Mouse (Mus musculus) layer of hippocampus, adult 9-11 months (tissue): Measurements from ENCODE around the gene Ppp4r2.
A peak's percentile ranks its signal among the peaks of the same experiment; 100 is the strongest.

Source experiments
- DNase-seq: peaks from one replicate; pipeline ENCODE4 v3.0.0; 2022

Ppp4r2 gene

DNA sequence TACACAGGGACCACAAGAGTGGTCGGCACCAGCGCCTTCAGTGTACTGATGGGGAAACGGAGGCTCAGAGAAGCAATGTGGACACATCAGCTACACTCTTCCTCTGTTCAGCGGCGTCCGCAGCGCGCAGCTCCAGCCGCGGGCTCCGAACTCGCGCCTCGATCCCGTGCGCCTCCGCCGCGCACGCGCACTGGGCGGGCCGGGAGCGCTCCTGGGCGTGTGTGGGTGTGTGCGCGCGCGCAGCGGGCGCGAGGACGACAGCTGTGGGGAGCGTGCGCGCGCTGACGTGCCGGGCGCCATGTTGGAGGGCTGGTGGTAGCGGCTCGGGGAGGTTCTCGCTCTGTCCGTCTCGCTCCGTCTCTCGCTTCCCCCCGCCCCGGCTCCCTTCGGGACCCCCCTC, at the start of gene Ppp4r2:
TSS of gene Ppp4r2 (plus strand) at position 268 of the 400 bp plus-strand sequence.
- DNase-seq, result peak; percentile 91

DNA sequence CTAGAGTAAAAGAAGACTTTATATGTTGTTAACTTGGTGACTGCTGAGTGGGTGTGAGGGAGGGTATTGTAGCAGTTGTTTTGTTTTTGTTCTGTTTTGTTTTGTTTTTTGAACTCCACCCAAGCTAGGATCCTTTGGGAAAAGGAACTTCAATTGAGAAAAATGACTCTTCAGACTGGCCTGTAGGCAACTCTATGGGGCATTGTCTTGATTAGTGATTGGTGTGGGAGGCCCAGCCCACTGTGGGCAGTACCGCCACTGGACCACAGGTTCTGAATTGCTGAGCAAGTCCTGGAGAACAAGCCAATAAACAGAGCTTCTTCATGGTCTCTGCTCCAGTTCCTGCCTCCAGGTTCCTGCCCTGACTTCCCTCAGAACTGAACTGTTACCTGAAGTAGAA, 45.7 kb upstream of the Ppp4r2 start:
- DNase-seq, result no peak

DNA sequence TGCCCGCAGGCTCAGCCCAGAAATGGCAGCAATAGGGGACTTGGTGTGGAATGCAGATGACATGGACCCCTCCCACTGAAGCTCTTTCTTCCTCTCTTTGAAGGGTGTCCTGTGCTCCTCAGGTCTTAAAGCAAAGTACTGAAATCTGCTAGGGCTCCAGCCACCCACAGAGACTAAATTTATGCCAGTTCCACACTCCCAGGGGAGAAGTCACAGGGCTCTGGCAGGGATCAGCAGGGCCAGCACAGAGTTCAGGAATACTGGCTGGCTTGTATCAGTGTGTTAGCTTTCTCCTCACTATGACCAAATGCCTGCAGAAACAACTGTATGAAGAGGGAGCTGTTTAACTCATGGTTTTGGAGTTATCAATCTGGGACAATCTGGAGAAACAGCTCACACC, 44.3 kb upstream of the Ppp4r2 start:
- DNase-seq, result no peak

DNA sequence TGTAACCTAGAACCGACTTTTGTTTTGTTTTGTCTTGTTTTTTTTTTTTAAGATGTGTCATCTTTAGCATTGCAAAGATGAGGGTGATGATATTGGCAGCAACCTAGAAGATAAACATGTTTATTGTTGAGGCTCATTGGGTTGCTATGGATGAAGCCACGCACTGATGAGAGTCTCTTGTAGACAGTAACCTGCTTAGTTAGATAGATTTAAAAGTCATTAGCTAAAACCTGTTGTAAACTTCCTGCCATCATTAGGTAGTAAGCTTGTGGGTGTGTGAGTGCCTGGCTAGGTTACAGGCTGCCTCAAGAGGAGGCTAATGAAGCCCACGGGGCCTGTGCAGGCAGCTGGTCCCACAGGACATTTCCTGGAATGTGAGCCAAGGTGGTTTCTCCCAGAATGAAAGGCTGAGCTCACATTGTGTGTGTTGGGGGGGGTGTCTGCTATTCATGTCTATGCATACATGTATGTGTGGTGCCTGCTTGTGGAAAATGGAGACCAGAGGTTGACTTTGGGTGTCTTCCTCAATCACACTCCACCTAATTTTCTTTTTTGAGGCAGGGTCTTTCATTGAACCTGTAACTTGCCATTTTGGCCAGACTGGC, 41.3 kb upstream of the Ppp4r2 start:
- DNase-seq, result no peak

DNA sequence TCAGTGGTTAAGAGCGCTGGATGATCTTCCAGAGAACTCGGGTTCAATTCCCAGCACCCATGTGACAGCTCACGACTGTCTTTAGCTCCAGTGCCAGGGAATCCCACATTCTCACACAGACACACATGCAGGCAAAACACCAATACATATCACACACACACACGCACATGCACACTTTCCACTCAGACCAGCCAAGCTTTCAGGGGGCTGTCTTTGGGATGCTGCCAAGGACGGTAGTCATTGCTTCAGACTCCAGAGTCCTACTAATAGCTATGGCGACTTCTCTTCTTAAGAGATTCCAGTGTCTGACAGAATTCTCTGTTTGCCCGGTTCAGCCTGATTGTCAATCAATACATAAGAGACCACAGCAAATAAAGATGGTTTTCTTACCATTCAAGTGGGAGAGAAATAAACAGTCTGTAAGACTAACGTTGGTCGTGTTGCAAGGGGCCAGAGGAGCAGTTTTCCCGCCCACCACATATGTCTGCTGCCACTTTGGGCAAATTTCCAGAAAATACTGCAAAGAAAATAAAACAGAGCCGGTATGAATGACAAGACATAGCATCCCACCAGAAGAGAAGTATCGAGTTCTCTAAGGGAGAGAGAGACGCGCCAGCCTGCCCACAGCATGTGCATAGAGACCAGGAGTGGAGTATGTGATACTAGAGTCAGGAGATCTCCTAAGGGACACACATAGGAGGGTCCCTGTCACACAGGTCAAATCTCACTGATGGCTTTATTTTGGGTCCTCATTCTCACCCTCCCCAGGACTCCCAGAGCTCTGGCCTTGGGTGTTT, 40.3 kb upstream of the Ppp4r2 start:
- DNase-seq, result no peak

DNA sequence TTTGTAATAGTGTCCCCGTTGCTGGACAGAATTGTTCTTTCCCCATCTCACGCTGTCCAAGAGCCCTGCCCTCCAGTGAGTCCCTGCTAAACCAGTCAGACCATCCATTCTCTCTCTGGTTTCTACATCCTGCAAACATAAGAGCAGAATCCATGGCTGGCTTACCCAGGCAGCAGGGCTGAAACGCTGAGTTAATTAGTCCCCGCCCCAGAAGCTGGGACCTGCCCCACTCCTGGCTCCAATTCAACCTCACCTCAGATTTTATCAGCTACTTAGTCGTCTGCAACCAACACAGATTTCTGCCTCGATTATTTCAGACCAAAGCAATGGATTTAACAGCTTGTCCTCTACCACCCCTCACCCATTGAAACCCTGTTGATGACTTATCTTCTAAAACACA, 37.6 kb upstream of the Ppp4r2 start:
- no peak for DNase-seq

DNA sequence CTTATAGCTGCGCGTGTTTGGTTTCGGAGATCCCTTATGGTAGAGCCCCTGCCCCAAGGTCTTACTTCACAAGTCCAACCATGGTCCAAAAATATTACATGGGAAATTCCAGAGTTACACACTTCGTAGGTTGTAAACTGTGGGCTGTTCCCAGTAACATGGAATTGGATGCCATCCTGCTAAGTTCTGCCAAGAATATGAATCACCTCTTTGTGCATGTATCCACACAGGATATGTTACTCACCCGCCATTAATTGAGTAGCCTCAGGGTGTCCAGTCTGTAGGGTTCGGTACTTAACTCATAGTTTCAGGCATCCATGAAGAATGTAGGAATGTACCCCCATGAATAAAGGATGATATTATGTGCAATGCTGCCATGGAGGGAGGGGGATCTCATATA, 34.1 kb upstream of the Ppp4r2 start:
- DNase-seq, result no peak

DNA sequence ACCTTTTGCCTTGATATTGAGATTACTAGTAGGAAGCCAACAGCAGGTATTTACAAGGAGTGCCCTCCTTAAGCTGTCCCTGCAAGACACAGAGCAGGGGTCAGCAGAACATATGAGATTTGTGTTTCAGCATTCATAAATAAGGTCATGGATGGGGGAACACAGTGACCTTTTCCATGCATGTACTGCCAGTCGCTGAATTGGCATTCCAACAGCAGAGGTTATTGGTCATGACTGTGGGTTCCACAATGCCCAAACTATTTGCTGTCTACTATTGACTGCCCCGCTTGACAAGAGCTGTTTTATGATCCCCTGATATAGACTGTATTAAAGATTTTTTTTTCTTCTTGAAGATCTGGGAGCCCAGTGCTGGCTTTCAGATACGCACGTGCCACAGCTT, 33.7 kb upstream of the Ppp4r2 start:
- no peak for DNase-seq

DNA sequence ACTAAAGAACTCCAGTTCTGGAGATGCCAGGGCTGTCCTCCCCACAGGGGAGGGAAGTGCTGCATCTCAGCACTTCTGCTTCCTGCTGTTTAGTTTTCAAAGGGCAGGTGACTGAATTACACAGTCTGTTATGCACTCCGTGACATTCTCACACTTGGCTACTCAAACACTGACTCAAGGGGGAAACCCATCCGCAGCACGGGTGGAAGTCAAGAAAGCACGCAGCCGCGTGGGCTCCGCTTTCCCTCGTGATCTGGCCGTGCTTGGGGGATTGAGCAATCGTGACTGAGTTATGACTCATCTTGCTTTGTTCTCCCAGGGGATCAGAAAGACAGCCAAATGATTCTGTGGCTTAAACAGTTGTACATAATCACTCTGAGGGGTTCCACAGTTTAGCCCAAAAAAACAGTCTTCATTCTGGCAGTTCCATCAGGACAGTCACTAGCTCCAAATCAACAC, 32.9 kb upstream of the Ppp4r2 start:
- DNase-seq, result peak; percentile 64

DNA sequence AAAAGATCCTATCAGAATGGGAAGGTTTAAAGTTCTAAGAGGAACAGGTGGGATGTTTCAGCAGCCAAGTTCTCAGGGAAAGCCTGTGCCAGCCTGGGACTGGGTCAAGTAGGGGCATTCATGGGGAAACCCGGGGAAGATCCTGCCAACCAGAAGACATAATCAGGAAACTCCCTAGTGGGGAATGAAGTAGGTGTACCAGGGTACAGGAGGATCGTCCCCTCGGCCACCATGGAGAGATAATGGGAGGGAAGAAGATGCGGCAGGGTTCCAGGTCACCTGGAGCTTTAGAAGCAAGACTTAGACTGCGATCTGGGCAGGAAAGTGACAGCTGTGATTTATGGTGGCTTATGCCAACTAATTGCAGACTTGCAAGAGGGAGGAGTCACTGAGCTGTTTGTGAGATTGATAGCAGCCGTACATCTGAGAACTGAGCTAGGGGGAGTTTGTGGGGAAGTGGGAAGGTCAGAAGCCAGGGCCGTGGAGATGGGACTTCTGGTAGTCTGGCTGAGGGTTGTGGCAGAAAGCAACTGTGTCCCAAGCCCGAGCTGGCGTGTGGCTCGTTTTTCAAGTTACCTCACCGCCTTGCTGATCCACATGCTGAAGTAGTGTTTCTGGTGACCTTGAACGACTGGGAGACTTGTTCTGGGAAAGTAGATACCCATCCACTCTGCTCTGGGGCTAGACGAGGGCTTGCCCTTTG, 30.9 kb upstream of the Ppp4r2 start:
- no peak for DNase-seq

DNA sequence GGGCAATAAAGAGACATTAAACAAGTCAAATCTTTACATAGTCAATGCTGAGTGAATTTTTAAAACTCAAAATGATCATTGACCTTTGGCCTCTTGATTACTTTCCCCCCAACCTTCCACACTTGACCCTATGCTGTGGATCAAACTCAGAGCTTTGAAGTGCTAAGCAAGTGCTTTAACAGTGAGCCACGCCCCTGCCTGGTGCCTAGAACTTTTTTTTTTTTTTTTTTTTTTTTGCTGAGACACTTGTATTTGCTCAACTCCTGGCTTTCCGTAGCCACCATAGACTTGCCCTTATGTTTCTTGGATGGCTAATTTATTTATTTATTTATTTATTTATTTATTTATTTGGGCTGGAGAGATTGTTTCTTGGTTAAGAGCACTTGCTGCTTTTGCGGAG, 30.2 kb upstream of the Ppp4r2 start:
- no peak for DNase-seq

DNA sequence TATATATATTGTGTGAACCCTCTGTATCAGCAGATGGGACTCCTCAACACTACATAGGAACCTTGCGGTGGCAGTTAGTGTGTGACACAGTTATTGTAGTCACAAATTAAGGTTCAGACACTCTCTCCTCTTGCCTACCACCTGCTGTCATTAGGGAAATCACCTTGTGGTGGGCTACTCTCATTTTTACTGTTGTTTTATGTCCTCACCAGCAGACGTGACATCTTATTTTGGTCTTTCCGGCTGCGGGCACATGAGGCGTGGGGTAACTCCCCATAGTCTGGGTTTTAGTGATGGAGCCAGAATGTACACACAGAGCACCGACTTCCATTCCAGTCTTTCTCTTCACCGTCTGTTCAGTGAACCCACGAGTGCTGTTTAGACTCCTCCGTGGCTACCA, 26.2 kb upstream of the Ppp4r2 start:
- no peak for DNase-seq

DNA sequence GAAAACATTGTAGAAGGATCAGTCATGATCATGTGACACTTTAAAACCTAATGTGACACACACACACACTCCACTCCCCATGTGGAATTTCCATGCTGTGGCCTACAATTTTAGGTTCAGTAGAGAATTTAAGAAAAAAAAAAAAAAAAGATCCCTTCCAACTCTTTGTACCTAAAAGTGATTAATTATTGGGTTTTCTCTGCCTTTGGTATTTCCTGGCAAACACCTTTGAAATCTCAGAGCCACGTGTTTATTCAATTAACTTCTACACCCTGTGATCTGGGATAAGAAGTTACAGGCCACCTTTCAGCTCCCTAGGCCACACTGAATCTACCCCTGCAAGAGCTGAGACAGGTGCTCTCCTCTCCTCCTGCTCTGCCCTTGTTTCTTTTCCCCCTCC, 25.7 kb upstream of the Ppp4r2 start:
- no peak for DNase-seq

DNA sequence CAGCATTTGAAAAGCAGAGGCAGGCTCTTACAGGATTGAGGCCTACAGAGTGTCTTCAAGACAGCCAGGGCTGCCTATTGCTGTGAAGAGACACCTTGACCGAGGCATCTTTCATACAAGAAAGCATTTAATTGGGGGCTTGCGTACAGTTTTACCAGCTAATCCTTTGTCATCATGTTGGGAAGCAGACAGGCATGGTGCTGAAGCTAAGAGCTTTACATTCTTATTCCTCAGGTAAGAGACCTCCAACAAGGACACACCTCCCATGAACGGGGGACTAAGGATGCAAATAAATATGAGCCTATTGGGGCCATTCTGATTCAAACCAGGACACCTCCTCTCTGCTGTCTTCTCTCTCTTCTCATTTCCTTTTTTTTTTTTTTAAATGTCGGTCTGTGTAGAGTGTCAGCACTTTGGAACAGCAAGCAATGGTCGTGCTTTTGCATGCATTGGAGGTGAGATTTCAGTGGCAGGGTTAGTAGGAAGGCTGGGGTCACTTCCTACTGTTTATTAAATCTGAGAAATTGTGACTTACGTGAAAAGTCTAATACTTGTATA, 25.1 kb upstream of the Ppp4r2 start:
- no peak for DNase-seq

DNA sequence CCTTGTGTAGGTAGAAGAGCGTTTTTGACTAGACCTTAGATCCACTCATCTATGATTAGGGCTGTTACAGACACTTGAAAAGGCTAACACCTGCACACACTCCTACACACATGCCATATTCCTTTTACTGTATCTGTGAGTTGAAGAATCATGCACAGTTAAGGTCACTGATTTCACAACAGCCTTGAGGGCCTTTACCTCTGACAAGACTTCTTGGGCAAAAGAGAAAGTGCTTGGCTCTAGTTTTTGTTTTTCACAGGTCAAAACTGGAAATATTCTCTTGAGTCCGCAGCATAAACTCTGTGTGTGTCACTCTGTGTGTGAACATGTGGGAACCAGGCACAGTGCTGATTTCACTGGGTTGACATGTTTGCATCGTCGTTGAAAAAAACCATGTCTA, 23.3 kb upstream of the Ppp4r2 start:
- DNase-seq, result no peak

DNA sequence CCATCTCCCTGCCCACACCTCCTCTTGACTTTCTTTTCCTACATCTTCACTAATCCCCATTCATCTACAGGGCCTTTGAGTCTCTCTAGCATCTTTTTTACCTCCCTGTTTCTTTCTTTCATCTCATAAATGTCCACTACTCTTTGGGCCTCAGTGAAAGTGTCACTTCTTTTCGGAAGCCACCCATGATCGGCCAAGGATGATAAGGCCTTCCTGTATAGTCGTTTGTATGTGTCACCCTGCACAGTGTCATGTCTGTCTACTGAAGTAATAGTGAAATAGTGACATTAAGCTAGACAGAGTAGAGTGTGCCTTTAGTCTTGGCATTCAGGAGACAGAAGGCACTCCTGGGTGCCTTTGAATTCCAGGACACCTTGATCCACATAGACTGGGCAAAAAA, 21.7 kb upstream of the Ppp4r2 start:
- no peak for DNase-seq

DNA sequence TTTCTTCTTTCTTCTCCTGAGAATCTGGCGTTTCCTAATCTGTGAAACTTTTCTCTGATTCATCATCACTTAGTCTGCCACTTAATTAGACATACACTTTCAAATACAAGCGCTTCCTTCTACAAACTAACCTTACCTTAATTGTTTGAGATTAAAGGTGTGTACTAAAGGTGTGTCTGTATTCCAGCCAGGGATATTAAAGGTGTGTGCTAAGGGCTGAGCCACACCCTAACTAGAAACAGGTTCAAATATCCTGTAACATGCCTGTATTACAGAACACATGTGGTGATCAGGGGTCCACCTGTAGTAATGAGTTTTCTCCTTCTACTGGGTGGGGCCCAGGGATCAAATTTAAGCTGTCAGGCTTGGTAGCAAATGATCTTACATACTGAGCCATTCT, 12.1 kb upstream of the Ppp4r2 start:
- no peak for DNase-seq

DNA sequence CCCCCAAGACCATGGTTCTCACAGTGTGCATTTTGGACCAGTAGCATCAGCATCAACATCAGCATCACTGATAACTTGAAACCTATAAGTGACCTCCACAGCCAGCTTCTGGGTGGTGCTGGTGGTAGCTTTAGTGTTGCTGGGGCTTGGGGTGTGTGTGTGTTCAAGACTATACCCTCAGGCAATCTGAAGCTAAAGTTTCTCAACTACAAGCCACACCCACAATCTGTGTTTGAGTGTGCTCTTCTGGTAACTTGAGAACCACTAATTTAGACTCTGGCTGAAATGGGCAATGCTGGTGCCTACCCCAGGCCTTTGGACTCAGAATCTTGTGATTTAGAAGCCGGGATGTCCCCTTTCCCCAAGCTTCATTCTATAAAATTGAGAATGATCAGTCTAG, 10.1 kb upstream of the Ppp4r2 start:
- DNase-seq, result no peak

DNA sequence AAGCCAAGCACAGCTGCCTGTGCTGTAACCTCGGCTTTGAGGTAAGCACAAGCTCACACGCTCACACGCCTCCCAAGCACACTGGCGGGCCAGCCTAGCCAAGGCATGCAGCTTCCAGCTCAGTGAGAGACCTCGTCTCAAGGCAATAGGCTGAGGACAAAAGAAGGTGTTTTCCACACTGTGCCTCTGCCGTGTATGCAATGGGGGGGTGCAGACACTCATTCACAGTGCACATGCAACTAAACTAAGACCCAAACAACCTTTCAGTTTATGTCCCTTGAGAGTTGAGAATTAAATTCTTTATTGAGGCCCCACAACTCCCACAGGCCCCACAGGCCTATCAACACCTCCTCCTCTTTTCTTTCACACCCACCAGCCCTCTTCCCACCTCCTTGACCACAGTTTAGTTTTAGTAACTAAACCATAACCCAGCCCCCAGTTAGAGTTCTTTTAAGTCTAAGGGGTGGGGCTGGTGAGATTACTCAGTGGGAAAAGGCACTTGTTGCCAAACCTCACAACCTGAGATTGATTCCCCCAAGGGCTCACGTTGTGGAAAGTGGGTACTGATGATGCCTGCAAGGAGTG, 8.9 kb upstream of the Ppp4r2 start:
- DNase-seq, result no peak

DNA sequence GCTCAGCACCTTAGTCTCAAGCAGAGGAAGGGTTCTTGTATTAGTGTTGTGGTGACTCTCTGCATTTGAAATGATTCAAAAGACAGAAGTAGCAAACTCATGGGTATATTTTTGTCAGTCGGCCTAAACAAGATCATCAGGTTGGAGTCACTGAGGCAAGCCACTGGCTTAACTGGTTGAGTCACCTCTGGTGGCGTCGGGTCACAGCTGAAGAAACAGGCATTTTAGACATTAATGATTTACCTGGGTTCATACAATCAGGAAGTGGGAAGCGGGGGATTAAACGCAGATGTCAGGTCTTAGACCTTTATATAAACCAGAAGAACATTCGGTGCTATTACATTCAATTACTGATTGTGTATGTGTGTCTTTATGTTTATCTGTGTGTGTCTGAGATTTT, 7.4 kb upstream of the Ppp4r2 start:
- no peak for DNase-seq

DNA sequence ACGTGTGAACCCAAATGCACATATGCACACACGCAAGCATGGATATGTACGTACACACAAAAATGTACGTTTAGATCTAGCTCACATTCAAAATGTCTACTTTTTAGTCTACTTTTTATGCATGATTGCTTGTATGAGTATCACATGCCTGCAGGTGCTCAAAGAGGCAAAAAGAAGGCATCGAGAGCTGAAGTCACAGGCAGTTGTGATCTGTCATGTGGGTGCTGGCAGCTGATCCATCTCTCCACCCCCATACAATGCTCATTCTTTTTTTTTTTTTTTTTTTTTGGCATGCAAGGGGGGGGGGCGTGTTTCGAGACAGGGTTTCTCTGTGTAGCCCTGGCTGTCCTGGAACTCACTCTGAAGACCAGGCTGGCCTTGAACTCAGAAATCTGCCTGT, 4.9 kb upstream of the Ppp4r2 start:
- DNase-seq, result no peak

DNA sequence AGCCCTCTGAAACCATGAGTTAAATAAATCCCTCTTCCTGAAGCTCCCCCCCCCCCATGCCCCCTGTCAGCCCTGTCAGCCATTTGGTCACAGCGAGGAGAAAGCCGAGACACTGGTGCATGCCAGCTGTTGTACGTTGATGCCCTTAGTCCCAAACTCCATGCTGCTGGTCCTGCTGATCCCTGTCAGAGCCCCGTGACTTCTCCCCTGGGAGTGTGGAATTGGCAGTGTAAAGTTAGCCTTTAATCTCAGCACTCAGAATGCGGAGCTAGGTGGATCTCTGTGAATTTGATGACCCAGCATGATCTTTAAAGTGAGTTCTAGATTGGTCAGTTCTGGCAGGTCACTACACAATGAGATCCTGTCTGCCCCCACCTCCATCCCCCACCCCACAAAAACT, 3.7 kb upstream of the Ppp4r2 start:
- DNase-seq, result no peak

DNA sequence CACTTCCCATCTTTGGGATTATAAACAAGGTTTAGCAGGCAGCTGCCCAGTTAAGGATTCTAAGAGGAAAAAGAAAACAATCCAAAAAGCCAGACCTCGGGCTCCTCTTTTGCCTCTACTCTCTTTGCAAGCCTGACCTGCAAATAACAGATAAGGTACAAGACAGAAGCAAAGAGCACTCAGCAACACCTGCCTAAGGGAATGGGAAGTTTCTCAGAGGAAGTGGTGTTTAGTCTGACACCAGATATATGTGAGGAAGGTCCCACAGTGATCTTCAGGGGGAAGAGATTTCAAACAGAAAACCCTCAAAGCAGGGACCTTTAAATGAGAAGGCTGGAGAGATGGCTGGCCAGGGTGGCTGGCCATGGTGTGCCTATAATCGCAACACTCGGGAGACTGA, 2.2 kb upstream of the Ppp4r2 start:
- no peak for DNase-seq

DNA sequence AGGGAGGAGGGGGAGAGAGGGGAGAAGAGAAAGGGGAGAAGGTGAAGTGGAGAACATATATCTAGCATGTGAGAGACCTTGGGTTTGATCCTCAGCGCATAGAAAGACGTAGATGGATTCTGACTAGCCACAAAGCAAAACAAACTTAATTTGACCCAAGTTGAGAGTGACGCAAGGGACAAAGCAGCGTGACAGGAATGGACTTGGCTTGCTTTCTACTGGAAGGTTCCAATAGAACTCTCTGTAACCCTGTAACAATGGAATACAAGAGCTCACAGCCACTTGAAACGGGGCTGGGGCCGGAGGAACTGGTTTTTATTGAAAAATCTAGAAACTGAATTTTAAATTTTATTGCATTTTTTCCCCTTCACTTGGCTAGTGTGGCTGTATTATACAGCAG, 1.7 kb upstream of the Ppp4r2 start:
- DNase-seq, result no peak
